ENCODE assay signal across 8 mouse cellular contexts in genomic region chr9:72275101-72275978, GRCm38 (mm10). TPM values are rescaled to one million over a fixed set of nuclear protein-coding genes. Genes with fewer than 3 reads are reported as not detected.
DNase-seq lines count a peak whose midpoint lies in the region; ATAC-seq and TF ChIP-seq lines count a peak whose summit lies in the region.

No protein-coding gene starts in this region.

- peak overlapping the region; percentile 83 for H3K27ac ChIP-seq in left cerebral cortex, adult 2 months

- peak; percentile 51 for ATAC-seq in common myeloid progenitor, adult 5-6 weeks (replicated peaks; ENCODE audit: low read depth, poor library complexity, severe bottlenecking)
- ATAC-seq in megakaryocyte, adult 5-6 weeks (ENCODE audit: poor library complexity, severe bottlenecking) = peak; percentile 58

- no peak for TF ChIP-seq CTCF in left cerebral cortex, adult 2 months (IDR thresholded peaks at IDR 0.05)

- intact Hi-C loops in left cerebral cortex, adult 2 months (cut with DNase I) = loop anchor here (1.0 to 5.0 kb wide), 3 partner anchors 142 to 257 kb away; partner anchors contain the start of genes Rfx7 and Tcf12

- peak; percentile 54 for DNase-seq in adipocyte (ENCODE audit: low spot score)
- DNase-seq in gastrocnemius, postnatal 10 days = peak; percentile 50
- peak; percentile 75 for DNase-seq in induced T-regulatory cell, adult 2 months (ENCODE audit: low read depth)
- DNase-seq in left cerebral cortex, adult 2 months (ENCODE audit: extremely low spot score in 1 of 2, low spot score in 2 of 2) = peak; percentile 46 to 47
- DNase-seq in right cerebral cortex, postnatal 10 days (ENCODE audit: low spot score in 2 of 2) = peak; percentile 71
- peak; percentile 31 to 64 for DNase-seq in urinary bladder, postnatal 4 days (ENCODE audit: low spot score in 2 of 2)

- H3K4me3 ChIP-seq in left cerebral cortex, adult 2 months = peak overlapping the region; percentile 66

RNA-seq across cellular contexts. Expression of gene Zfp280d, which starts 0.7 kb away (rescaled TPM):
- total RNA-seq in common myeloid progenitor, adult 5-6 weeks (2017) = 85.7 and 93.8 TPM in 2 replicates
- total RNA-seq in gastrocnemius, postnatal 10 days (2021) = 10 to 100 TPM; 17.8 to 27.1 TPM
- total RNA-seq in left cerebral cortex, adult 2 months (2021) = 10 to 100 TPM; 49.0 to 61.4 TPM
- total RNA-seq in megakaryocyte, adult 5-6 weeks (2015) = 54.7 and 56.7 TPM in 2 replicates
- 32.3 and 40.3 TPM in 2 replicates for total RNA-seq in megakaryocyte, adult 5-6 weeks (2017)

Comparison
In these comparisons a context has a peak if more than half of its experiments do, and no peak if none do; other contexts are left out.
1. Peak in every context shown above with its lines: DNase-seq, ATAC-seq, H3K4me3 ChIP-seq and H3K27ac ChIP-seq.